Mouse (Mus musculus) forebrain, postnatal 0 days (tissue): ENCODE results near the gene Efcab12. TPM values are rescaled to one million over a fixed set of nuclear protein-coding genes. Genes with fewer than 3 reads are reported as not detected.
A peak's percentile ranks its signal among the peaks of the same experiment; 100 is the strongest.

ENCODE experiments used
- ATAC-seq: fragments of 200-750 bp; cut with Nextera tagmentation; 2 replicates; pipeline ENCODE4 v1.8.0; 2017; ENCODE audit warnings: mild to moderate bottlenecking, moderate library complexity
- DNase-seq: peaks from one replicate; pipeline ENCODE4 v3.0.0-alpha.2; 2015
- H3K27ac ChIP-seq: fragments of 300-500 bp; sonication (generic); 2 replicates; pipeline ENCODE4 v1.5.1; 2014; ENCODE audit warnings: low read depth, mild to moderate bottlenecking, antibody characterized with exemption, low read length, moderate library complexity, mixed read lengths
- H3K27me3 ChIP-seq: fragments of 300-500 bp; sonication (generic); 2 replicates; pipeline ENCODE4 v1.6.1; 2014; ENCODE audit warnings: mild to moderate bottlenecking, low read length, mixed read lengths; ENCODE audit not compliant: insufficient read depth
- H3K36me3 ChIP-seq: fragments of 300-500 bp; sonication (generic); 2 replicates; pipeline ENCODE4 v1.6.1; 2014; ENCODE audit warnings: mild to moderate bottlenecking, moderate library complexity; ENCODE audit not compliant: insufficient read depth
- H3K4me1 ChIP-seq: fragments of 300-500 bp; sonication (generic); 2 replicates; pipeline ENCODE4 v1.6.1; 2014; ENCODE audit warnings: antibody characterized with exemption; ENCODE audit not compliant: insufficient read depth
- H3K4me2 ChIP-seq: fragments of 300-500 bp; sonication (generic); 2 replicates; pipeline ENCODE4 v1.6.1; 2014; ENCODE audit warnings: low read depth, mild to moderate bottlenecking, moderate library complexity
- H3K4me3 ChIP-seq: fragments of 300-500 bp; sonication (generic); 2 replicates; pipeline ENCODE4 v1.5.1; 2014; ENCODE audit warnings: low read depth, low read length, mixed read lengths
- H3K9ac ChIP-seq: fragments of 300-500 bp; sonication (generic); 2 replicates; pipeline ENCODE4 v1.6.1; 2014; ENCODE audit warnings: mild to moderate bottlenecking
- H3K9me3 ChIP-seq: fragments of 300-500 bp; sonication (generic); 2 replicates; pipeline ENCODE4 v1.6.1; 2016; ENCODE audit warnings: low read length
- CTCF ChIP-seq: sonication (generic); IDR thresholded peaks from 2 replicates; pipeline ENCODE4 v1.5.1; 2016; ENCODE audit warnings: antibody characterized with exemption, control low read depth, low read depth
- WGBS: fragments of 180-500 bp; shearing (Covaris S2); extraction: QIAGEN DNeasy Blood & Tissue Kit; methylation state at CpG from one replicate; pipeline ENCODE4 v1.1.7; 2014; 5-methylcytosine and 5-hydroxymethylcytosine counted together
- polyA plus RNA-seq: library from polyadenylated mRNA; unstranded; fragments of >200 nt; fragmentation: Nextera tagmentation; extraction: Ambion mirVana; gene quantifications from 2 replicates; pipeline ENCODE4 v1.2.1, GENCODE M21; 2015
- total RNA-seq: library from RNA; depleted of rRNA; stranded (reverse); fragments of >200 nt; gene quantifications from 2 replicates; pipeline ENCODE4 v1.2.3, GENCODE M21; 2014

The Efcab12 gene
- total and polyA plus RNA-seq, 2 experiments from 2014 or later: 1.7 to 4.4 TPM

DNA sequence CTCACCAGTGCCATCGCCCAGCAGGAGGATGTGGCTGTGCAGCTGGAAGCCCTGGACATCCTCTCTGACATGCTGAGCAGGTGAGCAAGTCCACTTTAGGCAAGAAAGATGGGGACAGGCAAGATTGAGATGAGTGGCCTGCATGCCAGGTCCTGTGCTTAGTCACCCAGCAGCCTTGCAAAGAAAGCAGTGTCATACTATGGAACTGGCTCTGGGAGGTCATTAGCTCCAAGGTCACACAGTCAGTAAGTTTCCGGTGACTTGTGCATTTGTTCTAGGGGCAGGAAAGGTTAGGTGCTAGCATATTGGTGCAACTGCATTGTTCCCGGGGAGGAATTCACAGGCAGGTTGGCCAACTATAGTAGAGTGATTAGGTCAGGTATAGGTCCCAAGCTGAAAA, 55.4 kb downstream of the Efcab12 start:
- no peak overlapping the region for H3K9ac ChIP-seq
- no peaks in the 10 kb centered on the region for H3K9me3 ChIP-seq
- no peak for TF ChIP-seq CTCF
- ATAC-seq: no peak
- no peaks in the 10 kb centered on the region for H3K27me3 ChIP-seq
- no peak overlapping the region for H3K4me3 ChIP-seq
- H3K36me3 ChIP-seq: peaks cover 61% of the 10 kb centered on the region
- H3K4me1 ChIP-seq: no peaks in the 10 kb centered on the region
- no peak overlapping the region for H3K27ac ChIP-seq
- H3K4me2 ChIP-seq: no peak overlapping the region
- DNase-seq: no peak
- WGBS: 94% methylated on average over 3 of the region's 3 CpGs

DNA sequence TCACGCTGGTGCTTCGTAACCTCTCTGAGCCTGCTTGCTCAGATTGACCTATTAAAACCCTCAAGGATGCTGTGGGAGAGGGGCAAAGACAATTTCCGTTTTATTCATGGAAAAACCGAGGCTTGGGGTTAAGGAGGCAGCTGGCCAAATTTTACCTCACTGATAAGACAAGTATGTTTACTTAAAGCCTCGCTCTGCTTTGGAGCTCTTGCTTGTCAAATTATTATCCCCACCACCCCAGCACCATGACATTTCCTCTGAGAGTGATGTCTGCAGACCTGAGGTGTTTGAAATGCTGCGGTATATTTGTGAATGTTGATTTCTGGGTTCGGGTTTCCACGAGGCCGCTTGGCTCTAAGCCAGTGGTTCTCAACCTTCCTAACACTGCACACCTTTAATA, 61.8 kb downstream of the Efcab12 start:
- DNase-seq (no peak), ATAC-seq (no peak)
- Histone ChIP-seq H3K36me3 (peaks cover 12% of the 10 kb centered on the region), H3K27ac (no peak overlapping the region), H3K9ac (no peak overlapping the region), H3K9me3 (no peaks in the 10 kb centered on the region), H3K27me3 (no peaks in the 10 kb centered on the region), H3K4me1 (peaks cover 22% of the 10 kb centered on the region; the same call in 1 of the 2 replicates), H3K4me3 (no peak overlapping the region), H3K4me2 (peak overlapping the region; percentile 85; the same call in 1 of the 2 replicates)
- WGBS: 60% methylated on average over 9 of the region's 9 CpGs
- no peak for TF ChIP-seq CTCF

DNA sequence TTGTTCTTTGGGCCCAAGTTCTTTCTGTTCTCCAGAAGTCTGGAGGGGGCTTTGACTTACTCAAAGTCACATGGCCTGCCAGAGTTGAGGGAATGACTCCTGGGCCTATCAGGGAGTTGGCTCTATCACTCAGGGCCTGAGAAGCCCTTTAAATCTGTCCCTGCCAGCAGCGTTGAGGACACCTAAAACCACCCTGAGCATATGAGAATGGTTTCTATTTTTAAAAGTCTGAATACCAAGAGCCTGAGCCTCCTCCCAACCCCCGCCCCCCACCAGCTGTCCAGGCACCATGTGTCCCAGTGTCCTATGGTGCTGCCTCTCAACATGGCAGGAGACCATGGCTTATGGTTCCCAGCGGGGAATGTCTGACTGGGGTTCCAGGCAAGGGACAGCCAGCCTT, 62.4 kb downstream of the Efcab12 start:
- Histone ChIP-seq H3K27ac (no peak overlapping the region), H3K4me1 (peaks cover 22% of the 10 kb centered on the region; the same call in 1 of the 2 replicates), H3K4me2 (peak overlapping the region; percentile 85), H3K9me3 (no peaks in the 10 kb centered on the region), H3K4me3 (peak overlapping the region; percentile 67; the same call in 1 of the 2 replicates), H3K9ac (peak overlapping the region; percentile 75; the same call in 1 of the 2 replicates), H3K36me3 (peaks cover 7% of the 10 kb centered on the region), H3K27me3 (no peaks in the 10 kb centered on the region)
- TF ChIP-seq CTCF: no peak
- DNase-seq: no peak
- 40% methylated on average over 3 of the region's 3 CpGs for WGBS
- ATAC-seq: no peak

DNA sequence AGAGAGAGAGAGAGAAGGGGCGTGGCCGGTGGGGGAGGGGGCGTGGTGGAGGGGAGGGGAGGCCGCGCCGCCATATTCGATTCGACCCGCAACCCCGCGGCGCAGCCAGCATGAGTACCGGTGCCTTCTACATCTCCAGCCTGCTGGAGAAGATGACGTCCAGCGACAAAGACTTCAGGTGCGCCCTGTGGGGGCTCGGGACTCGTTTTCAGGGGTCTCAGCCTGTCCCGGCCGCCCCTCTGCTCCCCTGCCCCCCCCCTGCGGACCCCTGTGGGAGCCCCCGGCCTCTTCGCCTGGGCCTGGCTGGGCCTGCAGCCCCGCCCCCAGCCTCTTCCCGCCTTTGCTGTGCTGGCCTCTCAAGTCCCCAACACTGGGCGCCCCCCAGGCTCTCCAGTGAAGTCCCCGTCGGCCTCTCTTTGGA, 63.7 kb downstream of the Efcab12 start, which contains the start of gene Cand2:
Gene Cand2 (plus strand): TSS at position 38 of the 421 bp plus-strand sequence.
- Histone ChIP-seq H3K27me3 (no peaks in the 10 kb centered on the region), H3K4me3 (peak within 1 kb of the TSS; percentile 67), H3K36me3 (no peaks in the 10 kb centered on the region), H3K9me3 (no peaks in the 10 kb centered on the region), H3K27ac (peak within 1 kb of the TSS; percentile 54), H3K4me2 (peak within 1 kb of the TSS; percentile 85), H3K4me1 (peaks cover 22% of the 10 kb centered on the region; the same call in 1 of the 2 replicates), H3K9ac (peak within 1 kb of the TSS; percentile 75)
- WGBS: 5% methylated on average over 25 of the region's 28 CpGs
- ATAC-seq: peak; percentile 79
- peak; percentile 75 for DNase-seq
- TF ChIP-seq CTCF: no peak

DNA sequence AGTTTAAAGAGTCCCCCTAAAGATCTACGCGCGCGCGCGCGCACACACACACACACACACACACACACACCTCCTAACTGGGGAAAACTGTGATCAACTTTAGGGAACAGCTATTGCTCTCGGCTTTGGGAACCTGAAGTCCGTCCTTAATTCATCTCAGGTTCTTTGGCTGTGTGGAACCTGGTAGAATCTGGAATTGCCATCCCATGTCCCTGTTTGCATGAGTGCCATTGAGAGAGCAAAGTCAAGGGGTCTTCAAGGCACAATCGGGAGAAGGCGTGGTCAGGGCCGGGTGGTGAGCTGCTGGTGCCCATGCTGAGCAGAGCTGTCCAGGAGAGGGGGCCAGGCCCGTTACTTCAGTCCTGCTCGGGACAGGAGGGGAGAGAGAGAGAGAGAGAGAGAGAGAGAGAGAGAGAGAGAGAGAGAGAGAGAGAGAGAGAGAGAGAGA, 64.2 kb downstream of the Efcab12 start:
- WGBS: 2% methylated on average over 14 of the region's 14 CpGs
- ATAC-seq: peak; percentile 75
- H3K4me3 ChIP-seq: peak overlapping the region; percentile 67
- no peak overlapping the region for H3K9ac ChIP-seq
- no peaks in the 10 kb centered on the region for H3K36me3 ChIP-seq
- peak overlapping the region; percentile 85 for H3K4me2 ChIP-seq
- peak; percentile 70 for DNase-seq
- no peak for TF ChIP-seq CTCF
- no peak overlapping the region; the same call in 1 of the 2 replicates for H3K27ac ChIP-seq
- H3K9me3 ChIP-seq: no peaks in the 10 kb centered on the region
- no peaks in the 10 kb centered on the region for H3K27me3 ChIP-seq
- peaks cover 22% of the 10 kb centered on the region; the same call in 1 of the 2 replicates for H3K4me1 ChIP-seq

DNA sequence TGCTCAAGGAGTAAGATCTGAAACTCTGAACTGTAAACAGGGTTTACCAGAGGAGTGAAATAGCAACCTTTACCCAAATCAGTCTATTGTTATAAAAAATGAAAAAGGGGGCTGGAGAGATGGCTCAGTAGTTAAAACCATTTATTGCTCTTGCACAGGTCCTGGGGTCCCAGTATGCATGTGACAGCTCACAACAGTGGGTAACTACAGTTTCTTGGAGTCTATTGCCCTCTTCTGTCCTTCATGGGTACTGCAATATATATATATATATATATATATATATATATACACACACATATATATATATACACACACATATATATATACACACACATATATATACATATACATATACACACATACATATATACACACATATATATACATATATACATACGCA, 65.6 kb downstream of the Efcab12 start:
- no peak for ATAC-seq
- peak; percentile 47 for TF ChIP-seq CTCF

DNA sequence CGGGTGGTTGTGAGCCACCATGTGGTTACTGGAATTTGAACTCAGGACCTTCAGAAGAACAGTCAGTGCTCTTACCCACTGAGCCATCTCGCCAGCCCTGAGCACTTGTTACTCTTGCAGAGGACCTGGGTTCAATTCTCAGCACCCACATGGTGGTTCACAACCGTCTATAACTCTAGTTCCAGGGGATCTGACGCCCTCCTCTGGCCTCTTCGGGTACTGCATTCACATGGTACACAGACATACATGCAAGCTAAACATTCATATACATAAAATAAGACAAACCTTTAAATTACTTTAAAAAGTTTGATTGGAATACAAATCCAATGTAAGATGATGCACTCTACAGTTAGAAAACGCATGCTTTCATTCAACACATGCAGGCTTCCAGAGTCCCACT, 66.0 kb downstream of the Efcab12 start:
- ATAC-seq (no peak), DNase-seq (no peak)
- Histone ChIP-seq H3K4me3 (no peak overlapping the region), H3K27me3 (no peaks in the 10 kb centered on the region), H3K27ac (no peak overlapping the region), H3K9ac (no peak overlapping the region), H3K4me2 (no peak overlapping the region), H3K4me1 (peaks cover 22% of the 10 kb centered on the region; the same call in 1 of the 2 replicates), H3K36me3 (no peaks in the 10 kb centered on the region), H3K9me3 (no peaks in the 10 kb centered on the region)
- TF ChIP-seq CTCF: no peak; the same call in 1 of the 2 replicates
- WGBS: 84% methylated on average over 6 of the region's 6 CpGs

More for the DNA sequence above, 65.6 kb downstream of the Efcab12 start:
- WGBS: 82% methylated on average over 1 of the region's 1 CpGs
- Histone ChIP-seq H3K4me1 (peaks cover 22% of the 10 kb centered on the region; the same call in 1 of the 2 replicates), H3K9me3 (no peaks in the 10 kb centered on the region), H3K4me3 (no peak overlapping the region), H3K9ac (no peak overlapping the region), H3K4me2 (no peak overlapping the region), H3K36me3 (no peaks in the 10 kb centered on the region), H3K27ac (no peak overlapping the region), H3K27me3 (no peaks in the 10 kb centered on the region)
- DNase-seq: peak; percentile 7
